Mouse (Mus musculus) thymus, adult 2 months (tissue): Measurements from ENCODE around the gene Hs1bp3. TPM values are rescaled to one million over a fixed set of nuclear protein-coding genes. Genes with fewer than 3 reads are reported as not detected.

Experiments used
- DNase-seq: peaks from one replicate; pipeline ENCODE4 v3.0.0; 2021
- H3K27ac ChIP-seq: fragments of 200-500 bp; 2 replicates; pipeline ENCODE4 v1.5.1; 2012; ENCODE audit warnings: low read length, control low read depth; ENCODE audit not compliant: control insufficient read depth, insufficient read depth
- H3K27me3 ChIP-seq: fragments of 200-500 bp; 2 replicates; pipeline ENCODE4 v1.6.1; 2012; ENCODE audit warnings: mild to moderate bottlenecking, low read length, moderate library complexity, mixed read lengths; ENCODE audit not compliant: control insufficient read depth, insufficient read depth
- H3K36me3 ChIP-seq: fragments of 200-500 bp; 2 replicates; pipeline ENCODE4 v1.6.1; 2012; ENCODE audit warnings: mild to moderate bottlenecking, low read length, moderate library complexity; ENCODE audit not compliant: control insufficient read depth, insufficient read depth
- H3K4me1 ChIP-seq: fragments of 200-500 bp; replicated peaks from 2 replicates; pipeline ENCODE4 v1.6.1; 2012; ENCODE audit warnings: low read length; ENCODE audit not compliant: control insufficient read depth, insufficient read depth
- H3K4me3 ChIP-seq: fragments of 200-500 bp; 2 replicates; pipeline ENCODE4 v1.5.1; 2012; ENCODE audit warnings: mild to moderate bottlenecking, low read length, control low read depth, moderate library complexity; ENCODE audit not compliant: control insufficient read depth, insufficient read depth
- CTCF ChIP-seq: fragments of 200-500 bp; IDR thresholded peaks from 2 replicates; pipeline ENCODE4 v1.5.1; 2012; ENCODE audit warnings: mild to moderate bottlenecking, control low read depth, low read length, moderate library complexity, borderline replicate concordance; ENCODE audit not compliant: control insufficient read depth, poor library complexity, insufficient read depth; ENCODE audit errors: extremely low read depth
- POLR2A ChIP-seq: fragments of 200-500 bp; IDR thresholded peaks from 2 replicates; pipeline ENCODE4 v1.6.1; 2012; ENCODE audit warnings: mild to moderate bottlenecking, low read length, control low read depth, moderate library complexity; ENCODE audit not compliant: control insufficient read depth, poor library complexity, insufficient read depth; ENCODE audit errors: extremely low read depth
- WGBS: fragments of 180-500 bp; shearing (Covaris S2); methylation state at CpG from one replicate; pipeline ENCODE4 v1.1.7; 2018; 5-methylcytosine and 5-hydroxymethylcytosine counted together
- polyA plus RNA-seq: library from polyadenylated mRNA; depleted of rRNA; stranded (reverse); fragments of >200 nt; gene quantifications from 2 replicates; pipeline ENCODE4 v1.2.3, GENCODE M21; 2012

The Hs1bp3 gene
- polyA plus RNA-seq, 1 experiment, result 14.3 TPM

DNA sequence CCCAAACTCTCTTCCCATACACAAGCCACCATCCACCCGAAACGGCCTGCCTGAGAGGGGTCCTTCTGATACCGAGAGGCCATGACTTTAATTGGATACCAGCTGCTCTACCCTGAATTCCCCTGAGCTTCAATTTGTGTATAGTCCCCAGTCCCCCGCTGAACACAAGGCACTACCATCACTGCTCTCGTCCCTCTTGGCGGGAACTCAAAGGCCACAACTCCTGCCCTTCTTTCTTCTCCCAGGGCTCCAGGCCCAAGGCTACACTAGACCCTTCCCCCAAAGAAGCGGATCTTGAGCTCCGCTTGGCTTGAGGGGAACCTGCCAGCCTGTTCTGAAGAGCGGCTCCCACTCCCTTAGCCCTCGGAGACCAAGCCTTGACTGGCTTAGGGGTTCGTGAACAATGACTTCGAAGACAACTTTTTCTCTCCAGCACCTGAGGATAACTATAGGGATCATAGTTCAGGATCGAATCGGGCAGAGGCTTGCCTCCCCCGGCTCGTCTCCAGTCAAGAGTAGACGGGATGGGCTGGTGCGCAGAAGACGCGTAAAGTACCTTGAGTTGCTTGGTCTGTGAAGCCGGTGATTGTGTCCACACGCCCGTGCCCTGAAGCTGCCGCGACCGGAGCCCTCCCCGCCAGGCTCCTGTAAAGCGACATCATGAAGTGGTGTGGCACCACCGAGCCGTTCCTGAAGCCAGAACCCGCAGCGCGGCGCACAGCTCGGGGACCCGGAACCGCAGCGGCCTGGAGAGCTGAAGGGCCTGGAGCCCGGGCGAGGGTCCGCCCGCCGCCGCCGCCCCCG, 12.0 kb upstream of the Hs1bp3 start:
- WGBS, result 21% methylated on average over 46 of the region's 46 CpGs
- Histone ChIP-seq H3K36me3 (no peaks in the 10 kb centered on the region), H3K4me3 (no peak overlapping the region), H3K4me1 (no peaks in the 10 kb centered on the region; the same call in 1 of the 2 replicates), H3K27ac (no peak overlapping the region), H3K27me3 (peaks cover 22% of the 10 kb centered on the region; the same call in 1 of the 2 replicates)
- no peak for TF ChIP-seq CTCF
- no peak for TF ChIP-seq POLR2A
- no peak for DNase-seq

GRCm38 (mm10) chr12:8301841-8302431, 11.3 kb upstream of the Hs1bp3 start, which contains the start of gene Gdf7:
Gdf7 (minus strand) TSS chr12:8301954.
- Histone ChIP-seq H3K27ac (no peak within 1 kb of the TSS), H3K36me3 (no peaks in the 10 kb centered on the region), H3K4me1 (no peaks in the 10 kb centered on the region; the same call in 1 of the 2 replicates), H3K27me3 (peaks cover 22% of the 10 kb centered on the region; the same call in 1 of the 2 replicates), H3K4me3 (no peak within 1 kb of the TSS)
- WGBS, result 5% methylated on average over 53 of the region's 53 CpGs
- no peak for DNase-seq
- no peak for TF ChIP-seq CTCF
- no peak for TF ChIP-seq POLR2A

GRCm38 (mm10) chr12:8305258-8305657, 8.0 kb upstream of the Hs1bp3 start:
- H3K27me3 ChIP-seq, result peaks cover 14% of the 10 kb centered on the region; the same call in 1 of the 2 replicates
- no peaks in the 10 kb centered on the region for H3K4me1 ChIP-seq
- 61% methylated on average over 2 of the region's 2 CpGs for WGBS
- no peak overlapping the region for H3K4me3 ChIP-seq
- no peak overlapping the region for H3K27ac ChIP-seq
- TF ChIP-seq CTCF, result no peak
- no peak for TF ChIP-seq POLR2A
- DNase-seq, result no peak
- H3K36me3 ChIP-seq, result no peaks in the 10 kb centered on the region

DNA sequence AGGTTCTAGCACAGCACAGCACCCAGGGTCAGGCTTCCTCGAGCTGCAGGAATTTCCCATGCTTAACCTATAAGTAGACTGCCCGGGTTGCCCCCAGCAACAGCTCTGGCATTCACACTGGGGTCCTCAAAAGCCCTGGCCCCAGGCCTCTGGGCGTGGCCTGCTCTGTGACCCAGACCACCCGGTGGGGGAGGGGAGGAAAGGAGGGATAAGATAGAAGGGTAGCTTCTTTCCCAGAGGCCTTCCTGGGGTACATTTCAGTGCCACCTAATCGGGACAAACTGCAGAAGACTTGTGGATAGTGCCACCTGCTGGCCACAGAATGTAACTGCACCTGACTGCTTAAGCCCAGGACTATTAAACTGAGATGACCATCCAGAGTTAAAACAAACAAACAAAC, 6.8 kb upstream of the Hs1bp3 start:
- Histone ChIP-seq H3K27me3 (peaks cover 14% of the 10 kb centered on the region; the same call in 1 of the 2 replicates), H3K36me3 (no peaks in the 10 kb centered on the region), H3K4me3 (no peak overlapping the region), H3K27ac (no peak overlapping the region), H3K4me1 (no peaks in the 10 kb centered on the region)
- peak; percentile 57 for DNase-seq
- WGBS, result 15% methylated on average over 5 of the region's 5 CpGs
- TF ChIP-seq POLR2A (no peak), CTCF (0 out of 2 replicates have a peak, but pooled peaks have one; percentile 41)

GRCm38 (mm10) chr12:8306910-8307309, 6.3 kb upstream of the Hs1bp3 start:
- no peak for DNase-seq
- 65% methylated on average over 1 of the region's 1 CpGs for WGBS
- Histone ChIP-seq H3K4me1 (no peaks in the 10 kb centered on the region), H3K27ac (no peak overlapping the region), H3K36me3 (no peaks in the 10 kb centered on the region), H3K4me3 (no peak overlapping the region), H3K27me3 (peaks cover 9% of the 10 kb centered on the region; the same call in 1 of the 2 replicates)
- no peak for TF ChIP-seq POLR2A
- no peak for TF ChIP-seq CTCF

- peaks cover 5% of the 10 kb centered on the region; the same call in 1 of the 2 replicates for H3K4me1 ChIP-seq
- no peaks in the 10 kb centered on the region for H3K27me3 ChIP-seq
- WGBS, result 76% methylated on average over 17 of the region's 17 CpGs
- no peak for TF ChIP-seq POLR2A
- TF ChIP-seq CTCF, result no peak
- no peaks in the 10 kb centered on the region for H3K36me3 ChIP-seq
- no peak overlapping the region for H3K27ac ChIP-seq
- H3K4me3 ChIP-seq, result no peak overlapping the region
- no peak for DNase-seq
These were observed 2.2 kb upstream of the Hs1bp3 start for GRCm38 (mm10) chr12:8310992-8311391.
